Mouse (Mus musculus) erythroblast, embryonic 14.5 days (primary cell): ENCODE results near the gene Ric1.

Experiments
- GATA1 ChIP-seq: IDR thresholded peaks from 2 replicates; pipeline ENCODE4 v1.6.1; 2012; ENCODE audit warnings: low read length, inconsistent platforms, mixed read lengths
- TAL1 ChIP-seq: IDR thresholded peaks from 3 replicates; pipeline ENCODE4 v1.6.1; 2012; ENCODE audit warnings: low read length, inconsistent platforms, mixed read lengths

GRCm38 (mm10) chr19:29509857-29510256 lies 12.2 kb upstream of the Ric1 start:
- TF ChIP-seq GATA1 (no peak), TAL1 (no peak)
